Mouse (Mus musculus) ES-Bruce4 (cell line): ENCODE measurements around the gene Ugt1a10. TPM values are rescaled to one million over a fixed set of nuclear protein-coding genes. Genes with fewer than 3 reads are reported as not detected.

Source experiments
- H3K27ac ChIP-seq: 2 replicates; pipeline ENCODE4 v1.5.1; 2012; ENCODE audit warnings: low read length, inconsistent platforms; ENCODE audit not compliant: insufficient read depth
- H3K27me3 ChIP-seq: 2 replicates; pipeline ENCODE4 v1.6.1; 2012; ENCODE audit warnings: mild to moderate bottlenecking, low read length, inconsistent platforms; ENCODE audit not compliant: control insufficient read depth, poor library complexity, insufficient read depth, severe bottlenecking
- H3K36me3 ChIP-seq: 2 replicates; pipeline ENCODE4 v1.6.1; 2012; ENCODE audit warnings: inconsistent platforms, mild to moderate bottlenecking, low read length, moderate library complexity; ENCODE audit not compliant: control insufficient read depth, poor library complexity, insufficient read depth, severe bottlenecking
- H3K4me1 ChIP-seq: one replicate; pipeline ENCODE4 v1.8.1; 2011; ENCODE audit warnings: low read length; ENCODE audit not compliant: control insufficient read depth, insufficient read depth
- H3K4me3 ChIP-seq: 2 replicates; pipeline ENCODE4 v1.5.1; 2011; ENCODE audit warnings: low read depth, mild to moderate bottlenecking, low read length
- H3K9ac ChIP-seq: 2 replicates; pipeline ENCODE4 v1.6.1; 2012; ENCODE audit warnings: low read depth, mild to moderate bottlenecking, inconsistent platforms; ENCODE audit not compliant: poor library complexity, severe bottlenecking
- H3K9me3 ChIP-seq: replicated peaks from 2 replicates; pipeline ENCODE4 v1.6.1; 2012; ENCODE audit warnings: mild to moderate bottlenecking, low read length, inconsistent platforms; ENCODE audit not compliant: control insufficient read depth, poor library complexity, insufficient read depth, severe bottlenecking
- CTCF ChIP-seq: IDR thresholded peaks from one replicate; pipeline ENCODE4 v1.8.1; 2011; ENCODE audit warnings: low read depth, low read length
- EP300 ChIP-seq: IDR thresholded peaks from 2 replicates; pipeline ENCODE4 v1.6.1; 2011; ENCODE audit warnings: low read depth, low read length; ENCODE audit not compliant: insufficient read depth
- POLR2A ChIP-seq: IDR thresholded peaks from one replicate; pipeline ENCODE4 v1.8.1; 2011; ENCODE audit warnings: low read length; ENCODE audit not compliant: insufficient read depth
- polyA plus RNA-seq: library from polyadenylated mRNA; stranded (reverse); fragments of >200 nt; gene quantifications from 2 replicates; pipeline ENCODE4 v1.2.4, GENCODE M21; 2011; ENCODE audit warnings: low read depth; ENCODE audit not compliant: missing spikeins, insufficient read depth, insufficient read length

Gene Ugt1a10
- polyA plus RNA-seq, 1 experiment: not detected

- TF ChIP-seq EP300: no peak
- Histone ChIP-seq H3K4me1 (no peaks in the 10 kb centered on the region), H3K27me3 (no peaks in the 10 kb centered on the region), H3K27ac (no peak overlapping the region), H3K9ac (no peak overlapping the region), H3K9me3 (no peaks in the 10 kb centered on the region), H3K4me3 (no peak overlapping the region), H3K36me3 (no peaks in the 10 kb centered on the region)
Observed at GRCm38 (mm10) chr1:88232664-88233380, 177.6 kb downstream of the Ugt1a10 start.

GRCm38 (mm10) chr1:88233421-88234247, 178.4 kb downstream of the Ugt1a10 start:
- TF ChIP-seq EP300: no peak
- no peak for TF ChIP-seq CTCF
- TF ChIP-seq POLR2A: no peak
- Histone ChIP-seq H3K4me1 (no peaks in the 10 kb centered on the region), H3K9ac (no peak overlapping the region)

GRCm38 (mm10) chr1:88234248-88234610, 179.0 kb downstream of the Ugt1a10 start:
- Histone ChIP-seq H3K36me3 (no peaks in the 10 kb centered on the region), H3K9me3 (no peaks in the 10 kb centered on the region), H3K9ac (no peak overlapping the region), H3K27me3 (no peaks in the 10 kb centered on the region), H3K4me3 (no peak overlapping the region), H3K27ac (no peak overlapping the region), H3K4me1 (no peaks in the 10 kb centered on the region)
- TF ChIP-seq CTCF (no peak), POLR2A (no peak), EP300 (no peak)

More at GRCm38 (mm10) chr1:88233421-88234247, 178.4 kb downstream of the Ugt1a10 start:
- no peaks in the 10 kb centered on the region for H3K27me3 ChIP-seq
- no peak overlapping the region for H3K4me3 ChIP-seq
- no peaks in the 10 kb centered on the region for H3K9me3 ChIP-seq
- H3K27ac ChIP-seq: no peak overlapping the region
- H3K36me3 ChIP-seq: no peaks in the 10 kb centered on the region

- Histone ChIP-seq H3K27me3 (no peaks in the 10 kb centered on the region), H3K4me3 (no peak overlapping the region), H3K4me1 (no peaks in the 10 kb centered on the region), H3K27ac (no peak overlapping the region), H3K9me3 (no peaks in the 10 kb centered on the region), H3K36me3 (no peaks in the 10 kb centered on the region), H3K9ac (no peak overlapping the region)
- TF ChIP-seq POLR2A (no peak), CTCF (no peak), EP300 (no peak)
Observed at GRCm38 (mm10) chr1:88234646-88235045, 179.5 kb downstream of the Ugt1a10 start.

GRCm38 (mm10) chr1:88235046-88235893, 180.1 kb downstream of the Ugt1a10 start:
- Histone ChIP-seq H3K36me3 (no peaks in the 10 kb centered on the region), H3K9me3 (no peaks in the 10 kb centered on the region), H3K4me3 (no peak overlapping the region), H3K27ac (no peak overlapping the region), H3K4me1 (no peaks in the 10 kb centered on the region), H3K9ac (no peak overlapping the region), H3K27me3 (no peaks in the 10 kb centered on the region)
- TF ChIP-seq CTCF (no peak), POLR2A (no peak), EP300 (no peak)
